Mouse (Mus musculus): Measurements from ENCODE around the gene Rpl9-ps1. TPM values are rescaled to one million over a fixed set of nuclear protein-coding genes. Genes with fewer than 3 reads are reported as not detected.

The Rpl9-ps1 gene
- total and polyA plus RNA-seq, 3 experiments = not detected

- H3K9ac ChIP-seq (ENCODE audit: low read depth, low read length) = no peak overlapping the region
- TF ChIP-seq EP300 (IDR thresholded peaks at IDR 0.05; ENCODE audit: insufficient read depth, low read depth, low read length) (no peak), POLR2A (IDR thresholded peaks at IDR 0.05; ENCODE audit: insufficient read depth, low read depth, low read length) (no peak), CTCF (IDR thresholded peaks at IDR 0.05) (no peak)
- no peak for DNase-seq
- H3K4me3 ChIP-seq = no peak overlapping the region
- WGBS = 22% methylated on average over 2 of the region's 2 CpGs
- H3K27me3 ChIP-seq (ENCODE audit: control insufficient read depth, insufficient read depth, low read length) = no peaks in the 10 kb centered on the region
- H3K4me1 ChIP-seq (ENCODE audit: control insufficient read depth, insufficient read depth, low read length) = peaks cover 3% of the 10 kb centered on the region
- H3K79me2 ChIP-seq (replicated peaks; ENCODE audit: control insufficient read depth, insufficient read depth, low read length) = no peaks in the 10 kb centered on the region
- H3K36me3 ChIP-seq (ENCODE audit: control insufficient read depth, insufficient read depth, low read length) = no peaks in the 10 kb centered on the region; the same call in 1 of the 2 replicates
- H3K27ac ChIP-seq = no peak overlapping the region
- intact Hi-C loops (cut with DNase I) = no loop called here
These were observed 4.2 kb downstream of the Rpl9-ps1 start for GRCm38 (mm10) chr11:83641216-83641615.

- Histone ChIP-seq H3K79me2 (replicated peaks; ENCODE audit: control insufficient read depth, insufficient read depth, low read length) (no peaks in the 10 kb centered on the region), H3K4me3 (no peak overlapping the region), H3K27ac (no peak overlapping the region), H3K36me3 (ENCODE audit: control insufficient read depth, insufficient read depth, low read length) (no peaks in the 10 kb centered on the region; the same call in 1 of the 2 replicates), H3K9ac (ENCODE audit: low read depth, low read length) (no peak overlapping the region), H3K4me1 (ENCODE audit: control insufficient read depth, insufficient read depth, low read length) (peaks cover 3% of the 10 kb centered on the region), H3K27me3 (ENCODE audit: control insufficient read depth, insufficient read depth, low read length) (no peaks in the 10 kb centered on the region)
- TF ChIP-seq EP300 (IDR thresholded peaks at IDR 0.05; ENCODE audit: insufficient read depth, low read depth, low read length) (no peak), POLR2A (IDR thresholded peaks at IDR 0.05; ENCODE audit: insufficient read depth, low read depth, low read length) (no peak), CTCF (IDR thresholded peaks at IDR 0.05) (no peak)
- DNase-seq = no peak
- 67% methylated on average over 5 of the region's 5 CpGs for WGBS
- intact Hi-C loops (cut with DNase I) = no loop called here
These were observed 5.3 kb downstream of the Rpl9-ps1 start for GRCm38 (mm10) chr11:83640141-83640540.

GRCm38 (mm10) chr11:83639533-83639932 lies 5.9 kb downstream of the Rpl9-ps1 start:
- DNase-seq = no peak
- intact Hi-C loops (cut with DNase I) = loop anchor here (10.0 kb wide), 1 partner anchor 95 kb away; no protein-coding TSS in a partner anchor
- WGBS = 74% methylated on average over 3 of the region's 3 CpGs

GRCm38 (mm10) chr11:83638934-83639333 lies 6.5 kb downstream of the Rpl9-ps1 start:
- Histone ChIP-seq H3K9ac (ENCODE audit: low read depth, low read length) (no peak overlapping the region), H3K4me1 (ENCODE audit: control insufficient read depth, insufficient read depth, low read length) (peaks cover 3% of the 10 kb centered on the region), H3K27me3 (ENCODE audit: control insufficient read depth, insufficient read depth, low read length) (no peaks in the 10 kb centered on the region), H3K79me2 (replicated peaks; ENCODE audit: control insufficient read depth, insufficient read depth, low read length) (no peaks in the 10 kb centered on the region), H3K27ac (no peak overlapping the region), H3K4me3 (no peak overlapping the region), H3K36me3 (ENCODE audit: control insufficient read depth, insufficient read depth, low read length) (no peaks in the 10 kb centered on the region; the same call in 1 of the 2 replicates)
- intact Hi-C loops (cut with DNase I) = loop anchor here (10.0 kb wide), 1 partner anchor 96 kb away; no protein-coding TSS in a partner anchor
- no peak for TF ChIP-seq POLR2A (IDR thresholded peaks at IDR 0.05; ENCODE audit: insufficient read depth, low read depth, low read length)
- TF ChIP-seq EP300 (IDR thresholded peaks at IDR 0.05; ENCODE audit: insufficient read depth, low read depth, low read length) = no peak
- TF ChIP-seq CTCF (IDR thresholded peaks at IDR 0.05) = no peak
- WGBS = 68% methylated on average over 2 of the region's 2 CpGs
- no peak for DNase-seq

More at GRCm38 (mm10) chr11:83639533-83639932, 5.9 kb downstream of the Rpl9-ps1 start:
- Histone ChIP-seq H3K4me3 (no peak overlapping the region), H3K27me3 (ENCODE audit: control insufficient read depth, insufficient read depth, low read length) (no peaks in the 10 kb centered on the region), H3K27ac (no peak overlapping the region), H3K4me1 (ENCODE audit: control insufficient read depth, insufficient read depth, low read length) (peaks cover 3% of the 10 kb centered on the region), H3K9ac (ENCODE audit: low read depth, low read length) (no peak overlapping the region), H3K36me3 (ENCODE audit: control insufficient read depth, insufficient read depth, low read length) (no peaks in the 10 kb centered on the region; the same call in 1 of the 2 replicates), H3K79me2 (replicated peaks; ENCODE audit: control insufficient read depth, insufficient read depth, low read length) (no peaks in the 10 kb centered on the region)
- TF ChIP-seq POLR2A (IDR thresholded peaks at IDR 0.05; ENCODE audit: insufficient read depth, low read depth, low read length) (no peak), CTCF (IDR thresholded peaks at IDR 0.05) (peak; percentile 57)

- no peak overlapping the region for H3K4me3 ChIP-seq
- TF ChIP-seq CTCF (IDR thresholded peaks at IDR 0.05) = no peak
- no peak for TF ChIP-seq POLR2A (IDR thresholded peaks at IDR 0.05; ENCODE audit: insufficient read depth, low read depth, low read length)
- TF ChIP-seq EP300 (IDR thresholded peaks at IDR 0.05; ENCODE audit: insufficient read depth, low read depth, low read length) = no peak
- intact Hi-C loops (cut with DNase I) = loop anchor here (10.0 kb wide), 1 partner anchor 98 kb away; no protein-coding TSS in a partner anchor
- no peaks in the 10 kb centered on the region for H3K79me2 ChIP-seq (replicated peaks; ENCODE audit: control insufficient read depth, insufficient read depth, low read length)
- DNase-seq = no peak
- 54% methylated on average over 1 of the region's 1 CpGs for WGBS
- H3K27ac ChIP-seq = peak overlapping the region; percentile 15; the same call in 1 of the 2 replicates
- peaks cover 4% of the 10 kb centered on the region for H3K4me1 ChIP-seq (ENCODE audit: control insufficient read depth, insufficient read depth, low read length)
- H3K36me3 ChIP-seq (ENCODE audit: control insufficient read depth, insufficient read depth, low read length) = no peaks in the 10 kb centered on the region; the same call in 1 of the 2 replicates
- no peak overlapping the region for H3K9ac ChIP-seq (ENCODE audit: low read depth, low read length)
- no peaks in the 10 kb centered on the region for H3K27me3 ChIP-seq (ENCODE audit: control insufficient read depth, insufficient read depth, low read length)
These were observed 8.6 kb downstream of the Rpl9-ps1 start for GRCm38 (mm10) chr11:83636742-83637235.

GRCm38 (mm10) chr11:83634898-83635297 lies 10.5 kb downstream of the Rpl9-ps1 start:
- intact Hi-C loops (cut with DNase I) = loop anchor here (5.0 to 10.0 kb wide), 2 partner anchors 78 to 100 kb away; no protein-coding TSS in a partner anchor
- DNase-seq = no peak
- no peaks in the 10 kb centered on the region for H3K27me3 ChIP-seq (ENCODE audit: control insufficient read depth, insufficient read depth, low read length)
- no peak overlapping the region for H3K4me3 ChIP-seq
- H3K27ac ChIP-seq = no peak overlapping the region
- H3K9ac ChIP-seq (ENCODE audit: low read depth, low read length) = no peak overlapping the region
- peaks cover 4% of the 10 kb centered on the region for H3K4me1 ChIP-seq (ENCODE audit: control insufficient read depth, insufficient read depth, low read length)
- no peak for TF ChIP-seq CTCF (IDR thresholded peaks at IDR 0.05)
- TF ChIP-seq EP300 (IDR thresholded peaks at IDR 0.05; ENCODE audit: insufficient read depth, low read depth, low read length) = no peak
- no peak for TF ChIP-seq POLR2A (IDR thresholded peaks at IDR 0.05; ENCODE audit: insufficient read depth, low read depth, low read length)
- no peaks in the 10 kb centered on the region; the same call in 1 of the 2 replicates for H3K36me3 ChIP-seq (ENCODE audit: control insufficient read depth, insufficient read depth, low read length)
- H3K79me2 ChIP-seq (replicated peaks; ENCODE audit: control insufficient read depth, insufficient read depth, low read length) = no peaks in the 10 kb centered on the region
- WGBS = 86% methylated on average over 2 of the region's 2 CpGs

Measured in heart, adult 2 months (tissue).